Mouse (Mus musculus): ENCODE data around the gene Ntrk3.

- TF ChIP-seq POLR2A (IDR thresholded peaks at IDR 0.05; ENCODE audit: borderline replicate concordance, insufficient read depth, low read length) (no peak), CTCF (IDR thresholded peaks at IDR 0.05; ENCODE audit: borderline replicate concordance, insufficient read depth, low read depth, low read length) (no peak)
Measured at GRCm38 (mm10) chr7:78483729-78484128, 254.1 kb downstream of the Ntrk3 start.

Measured in cerebellum, adult 2 months (tissue).